Mouse (Mus musculus): ENCODE results near the gene Zfhx3.

- TF ChIP-seq POLR2A (IDR thresholded peaks at IDR 0.05; ENCODE audit: extremely low read depth, insufficient read depth, low read length), result no peak
- no peak for TF ChIP-seq CTCF (IDR thresholded peaks at IDR 0.05; ENCODE audit: low read depth, low read length)
These were observed 925.2 kb downstream of the Zfhx3 start for GRCm38 (mm10) chr8:108867482-108868258.
